Mouse (Mus musculus): ENCODE data around the gene Hdgfl3. TPM values are rescaled to one million over a fixed set of nuclear protein-coding genes. Genes with fewer than 3 reads are reported as not detected.

The Hdgfl3 gene
- 24.5 and 26.9 TPM in 2 replicates for polyA plus RNA-seq (2015; fragmentation: Nextera tagmentation; extraction: Ambion mirVana)

DNA sequence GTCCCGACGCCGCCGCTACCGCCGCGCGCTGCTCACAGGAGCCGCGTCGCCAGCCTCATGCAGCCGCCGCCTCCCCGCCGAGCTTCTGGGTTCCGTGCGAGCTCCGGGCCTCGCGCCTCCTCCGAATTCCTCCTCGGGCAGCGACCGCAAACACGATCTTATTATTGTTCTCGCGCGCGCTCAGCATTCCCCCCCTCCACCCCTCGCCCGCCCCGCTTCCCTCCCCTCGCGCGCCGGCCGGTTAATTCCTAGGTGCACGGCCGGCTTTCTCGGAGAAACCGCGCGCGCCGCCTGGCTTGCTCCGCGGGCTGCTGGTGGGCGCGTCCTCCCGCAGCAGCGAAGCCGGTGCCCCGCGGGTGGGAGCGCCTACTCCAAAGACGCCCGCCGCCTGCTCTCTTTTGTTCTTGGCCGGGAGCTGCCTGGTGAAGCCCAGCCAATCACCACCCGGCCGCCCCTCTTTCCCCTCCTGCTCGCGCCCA lies at the start of gene Hdgfl3:
TSS of gene Hdgfl3 (minus strand) at position 207 of the 479 bp plus-strand sequence.
- Histone ChIP-seq H3K27ac (peak within 1 kb of the TSS; percentile 97), H3K9me3 (no peaks in the 10 kb centered on the region), H3K27me3 (peaks cover 4% of the 10 kb centered on the region; the same call in 1 of the 2 replicates), H3K4me1 (peaks cover 16% of the 10 kb centered on the region), H3K36me3 (no peaks in the 10 kb centered on the region), H3K4me3 (peak within 1 kb of the TSS; percentile 93), H3K9ac (peak within 1 kb of the TSS; percentile 94), H3K4me2 (replicated peaks) (peak within 1 kb of the TSS; percentile 89)
- peak; percentile 82 for ATAC-seq (ENCODE audit: low FRiP score, low read depth)
- under 1% methylated on average over 53 of the region's 63 CpGs for WGBS

DNA sequence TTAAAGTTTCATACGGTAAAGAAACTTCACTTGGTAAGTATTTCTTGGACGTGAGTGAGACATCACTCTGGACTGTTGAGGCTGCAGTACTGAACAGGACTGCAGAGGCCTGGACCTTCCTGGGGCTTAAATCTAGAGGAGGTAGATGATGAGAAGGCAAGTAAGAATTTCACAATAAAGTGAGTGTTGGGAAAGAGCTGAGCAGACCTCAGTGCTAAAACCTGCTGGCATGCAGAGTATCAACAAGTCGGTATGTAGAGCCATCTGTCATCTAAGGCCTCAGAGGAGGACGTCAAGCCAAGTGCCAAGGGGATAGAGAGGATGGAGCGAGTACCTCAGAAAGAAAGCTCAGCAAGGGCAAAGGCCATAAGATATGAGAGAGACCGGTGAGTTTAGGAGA lies 49.4 kb upstream of the Hdgfl3 start:
- Histone ChIP-seq H3K27me3 (peaks cover 22% of the 10 kb centered on the region), H3K9ac (no peak overlapping the region), H3K36me3 (no peaks in the 10 kb centered on the region), H3K27ac (no peak overlapping the region), H3K4me2 (replicated peaks) (no peak overlapping the region), H3K4me3 (no peak overlapping the region), H3K9me3 (no peaks in the 10 kb centered on the region), H3K4me1 (no peaks in the 10 kb centered on the region)
- 78% methylated on average over 6 of the region's 6 CpGs for WGBS
- no peak for ATAC-seq (ENCODE audit: low FRiP score, low read depth)

DNA sequence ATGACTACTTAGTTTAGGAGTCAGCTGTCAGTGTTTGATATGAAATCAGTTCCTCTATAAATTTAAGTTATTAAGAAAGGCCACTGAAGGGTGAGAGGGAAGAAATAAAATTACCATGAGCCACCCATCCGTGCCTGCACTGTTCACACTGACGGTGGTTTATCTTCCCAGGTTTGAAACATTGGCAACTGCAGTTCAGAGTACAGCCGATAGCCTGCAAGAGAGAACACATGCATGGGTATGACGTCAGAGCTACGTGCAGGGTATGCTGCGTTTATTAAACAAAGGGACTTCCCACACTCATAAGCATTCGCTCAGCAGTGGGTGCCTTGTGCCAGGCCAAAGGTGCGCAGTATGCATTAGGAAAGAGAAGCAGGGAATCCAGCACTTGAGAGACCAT lies 44.0 kb upstream of the Hdgfl3 start:
- H3K36me3 ChIP-seq = no peaks in the 10 kb centered on the region
- WGBS = 78% methylated on average over 8 of the region's 8 CpGs
- no peak overlapping the region for H3K27ac ChIP-seq
- H3K9ac ChIP-seq = no peak overlapping the region
- no peak for ATAC-seq (ENCODE audit: low FRiP score, low read depth)
- peaks cover 18% of the 10 kb centered on the region for H3K27me3 ChIP-seq
- no peak overlapping the region for H3K4me2 ChIP-seq (replicated peaks)
- no peaks in the 10 kb centered on the region for H3K9me3 ChIP-seq
- H3K4me3 ChIP-seq = no peak overlapping the region
- peaks cover 4% of the 10 kb centered on the region; the same call in 1 of the 2 replicates for H3K4me1 ChIP-seq

DNA sequence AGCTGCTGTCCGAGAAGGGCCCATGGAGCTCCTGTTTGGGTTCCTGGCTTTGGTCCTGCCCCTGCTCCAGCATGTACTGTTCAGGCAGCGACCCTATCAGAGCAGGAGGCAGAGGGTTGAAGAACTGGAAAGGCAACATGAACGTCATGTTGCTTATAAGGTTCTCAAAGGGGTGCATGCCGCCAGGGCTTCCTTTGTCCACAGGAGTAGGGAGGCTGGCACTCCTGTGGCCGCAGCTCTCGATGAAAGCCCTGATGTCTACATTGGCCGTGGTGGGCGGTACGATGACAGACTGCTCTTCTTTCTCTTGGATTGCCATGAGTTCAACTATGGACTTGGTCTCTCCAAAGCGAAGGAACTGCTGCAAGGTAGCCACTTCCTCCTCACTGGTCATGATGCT lies 40.3 kb upstream of the Hdgfl3 start:
- Histone ChIP-seq H3K4me2 (replicated peaks) (no peak overlapping the region), H3K27me3 (peaks cover 19% of the 10 kb centered on the region), H3K4me3 (no peak overlapping the region), H3K4me1 (peaks cover 4% of the 10 kb centered on the region; the same call in 1 of the 2 replicates), H3K36me3 (no peaks in the 10 kb centered on the region), H3K9me3 (no peaks in the 10 kb centered on the region), H3K9ac (no peak overlapping the region), H3K27ac (no peak overlapping the region)
- 91% methylated on average over 10 of the region's 10 CpGs for WGBS
- no peak for ATAC-seq (ENCODE audit: low FRiP score, low read depth)

DNA sequence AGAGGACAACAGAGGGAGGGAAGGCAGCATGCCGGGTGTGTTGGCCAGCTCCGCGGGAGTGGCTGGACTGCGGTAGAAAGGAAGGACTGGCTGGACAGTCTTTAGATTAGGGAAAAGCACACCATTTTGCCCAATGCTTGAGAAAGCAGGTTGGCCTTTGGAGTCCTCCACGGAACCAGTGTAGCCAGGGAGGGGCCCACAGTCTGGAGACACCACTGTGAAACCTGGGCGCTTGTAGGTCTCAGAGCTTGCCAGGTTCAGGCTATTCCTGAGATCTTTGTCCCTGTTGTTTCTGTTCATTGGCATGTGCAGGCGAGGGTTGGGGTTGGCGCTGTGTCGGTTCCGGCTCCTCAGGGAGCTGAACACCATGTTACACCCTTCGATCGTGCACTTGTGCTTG lies 39.7 kb upstream of the Hdgfl3 start:
- WGBS = 98% methylated on average over 12 of the region's 12 CpGs
- ATAC-seq (ENCODE audit: low FRiP score, low read depth) = no peak
- Histone ChIP-seq H3K4me3 (no peak overlapping the region), H3K36me3 (no peaks in the 10 kb centered on the region), H3K9me3 (no peaks in the 10 kb centered on the region), H3K4me2 (replicated peaks) (no peak overlapping the region), H3K4me1 (peaks cover 4% of the 10 kb centered on the region; the same call in 1 of the 2 replicates), H3K9ac (no peak overlapping the region), H3K27me3 (peaks cover 19% of the 10 kb centered on the region), H3K27ac (no peak overlapping the region)

DNA sequence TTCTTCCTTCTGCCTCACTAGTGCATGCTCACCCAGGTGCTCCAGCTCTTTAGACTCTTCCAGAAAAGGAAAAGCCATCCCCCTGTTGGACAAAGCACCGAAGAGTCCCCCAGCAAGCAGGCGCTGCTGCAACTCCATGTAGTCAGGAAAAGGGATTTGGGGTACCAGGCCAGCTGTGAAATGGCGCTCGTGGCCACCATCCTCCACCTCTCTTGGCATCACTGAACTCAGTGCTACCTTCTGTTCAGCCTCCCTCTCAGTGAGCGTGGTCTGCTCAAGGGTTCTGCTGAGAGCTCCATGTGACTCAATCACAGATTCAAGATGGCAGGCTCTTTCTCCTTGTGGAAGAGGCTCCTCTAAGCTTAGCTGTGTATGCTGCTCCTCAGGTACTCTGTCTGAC lies 39.1 kb upstream of the Hdgfl3 start:
- Histone ChIP-seq H3K9me3 (no peaks in the 10 kb centered on the region), H3K4me1 (peaks cover 4% of the 10 kb centered on the region; the same call in 1 of the 2 replicates), H3K9ac (no peak overlapping the region), H3K27me3 (peaks cover 19% of the 10 kb centered on the region), H3K4me2 (replicated peaks) (no peak overlapping the region), H3K4me3 (no peak overlapping the region), H3K36me3 (no peaks in the 10 kb centered on the region), H3K27ac (no peak overlapping the region)
- WGBS = 92% methylated on average over 5 of the region's 5 CpGs
- no peak for ATAC-seq (ENCODE audit: low FRiP score, low read depth)

DNA sequence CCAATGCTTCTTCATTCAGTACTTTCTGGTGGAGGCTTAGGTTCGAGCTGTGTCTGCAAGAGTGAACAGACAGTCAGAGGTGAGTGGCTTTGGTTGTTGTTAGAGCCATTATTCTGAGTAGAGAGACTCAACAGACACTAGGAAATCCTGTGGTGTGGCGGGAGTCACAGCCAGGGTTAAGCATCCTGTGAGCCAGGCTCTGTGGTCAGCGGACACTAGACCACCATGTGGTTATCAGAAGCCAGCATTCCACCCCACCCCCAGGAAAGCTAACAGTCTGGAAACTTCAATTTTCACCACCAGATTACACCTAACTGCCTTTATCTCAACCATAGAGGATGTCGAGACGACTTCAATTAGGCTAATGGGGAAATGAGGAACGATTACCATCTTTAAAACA lies 34.7 kb upstream of the Hdgfl3 start:
- Histone ChIP-seq H3K36me3 (no peaks in the 10 kb centered on the region), H3K9ac (no peak overlapping the region), H3K27me3 (peaks cover 4% of the 10 kb centered on the region; the same call in 1 of the 2 replicates), H3K27ac (no peak overlapping the region), H3K9me3 (no peaks in the 10 kb centered on the region), H3K4me3 (no peak overlapping the region), H3K4me1 (no peaks in the 10 kb centered on the region), H3K4me2 (replicated peaks) (no peak overlapping the region)
- ATAC-seq (ENCODE audit: low FRiP score, low read depth) = no peak
- WGBS = 81% methylated on average over 6 of the region's 6 CpGs

DNA sequence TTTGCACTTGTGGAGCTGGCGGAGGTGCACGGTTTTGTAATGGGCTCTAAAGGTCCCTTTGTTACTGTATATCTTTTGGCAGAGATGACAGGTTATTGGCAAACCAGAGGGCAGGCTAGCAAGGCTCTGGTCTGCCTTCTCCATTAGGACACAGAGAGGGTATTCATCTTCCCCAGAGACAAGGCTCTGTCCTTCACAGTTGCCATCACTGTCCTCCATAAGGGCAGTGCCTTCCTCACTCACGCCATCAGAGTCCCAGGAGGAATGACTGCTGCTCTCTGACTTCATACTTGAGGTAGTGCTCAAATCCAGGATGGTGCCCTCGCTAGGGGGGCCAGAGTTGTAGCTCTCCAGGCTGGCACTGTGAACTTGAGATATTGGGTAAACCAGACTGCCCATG lies 34.2 kb upstream of the Hdgfl3 start:
- H3K4me2 ChIP-seq (replicated peaks) = no peak overlapping the region
- no peaks in the 10 kb centered on the region for H3K9me3 ChIP-seq
- no peak overlapping the region for H3K4me3 ChIP-seq
- no peak for ATAC-seq (ENCODE audit: low FRiP score, low read depth)
- no peak overlapping the region for H3K27ac ChIP-seq
- peaks cover 2% of the 10 kb centered on the region; the same call in 1 of the 2 replicates for H3K27me3 ChIP-seq
- no peak overlapping the region for H3K9ac ChIP-seq
- WGBS = 82% methylated on average over 4 of the region's 4 CpGs
- H3K4me1 ChIP-seq = no peaks in the 10 kb centered on the region
- no peaks in the 10 kb centered on the region for H3K36me3 ChIP-seq

DNA sequence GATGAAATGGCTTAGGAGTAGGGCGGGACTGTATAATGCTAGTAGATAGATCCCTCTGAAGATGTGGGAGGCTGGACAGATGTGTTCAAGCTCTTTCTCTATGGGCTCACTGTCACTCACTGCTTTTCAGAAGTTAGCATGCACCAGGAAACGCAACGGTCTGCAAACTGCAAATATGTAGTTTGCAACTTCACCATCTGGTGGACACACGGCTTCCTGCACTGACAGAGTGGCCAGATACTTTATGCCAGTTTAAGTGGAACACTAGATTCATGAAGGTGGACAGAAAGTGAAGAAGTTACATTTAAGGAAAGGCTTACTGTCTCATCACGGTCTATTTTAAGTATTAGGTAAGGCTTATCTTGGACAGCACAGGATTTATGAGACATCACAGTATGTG lies 31.9 kb upstream of the Hdgfl3 start:
- ATAC-seq (ENCODE audit: low FRiP score, low read depth) = no peak
- 63% methylated on average over 5 of the region's 5 CpGs for WGBS
- no peak overlapping the region for H3K4me2 ChIP-seq (replicated peaks)
- no peaks in the 10 kb centered on the region for H3K36me3 ChIP-seq
- H3K9ac ChIP-seq = no peak overlapping the region
- H3K27me3 ChIP-seq = no peaks in the 10 kb centered on the region
- H3K27ac ChIP-seq = no peak overlapping the region
- no peak overlapping the region for H3K4me3 ChIP-seq
- H3K4me1 ChIP-seq = no peaks in the 10 kb centered on the region
- H3K9me3 ChIP-seq = no peaks in the 10 kb centered on the region

DNA sequence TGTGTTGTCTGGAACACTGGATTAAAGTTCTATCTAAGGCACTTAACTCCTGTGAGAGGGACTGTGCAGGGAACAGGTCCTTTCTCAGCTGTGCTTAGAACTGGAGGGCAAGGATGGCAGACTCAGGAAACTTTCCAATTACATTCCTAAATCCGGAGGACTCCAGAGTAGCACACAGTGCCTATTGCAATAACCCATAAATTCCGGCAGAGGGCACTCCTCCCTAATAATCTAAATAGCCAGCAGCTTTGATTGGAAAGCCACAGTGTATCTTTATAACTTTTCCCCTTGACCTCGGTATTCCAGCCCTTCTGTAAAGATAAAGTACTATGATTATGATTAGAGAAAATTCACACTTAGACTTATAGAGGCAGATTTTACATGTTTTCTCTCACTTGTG lies 25.4 kb upstream of the Hdgfl3 start:
- Histone ChIP-seq H3K4me2 (replicated peaks) (no peak overlapping the region), H3K4me1 (no peaks in the 10 kb centered on the region), H3K4me3 (no peak overlapping the region), H3K27me3 (0 out of 2 replicates have a peak, but pooled peaks cover 4% of the 10 kb centered on the region), H3K9me3 (no peaks in the 10 kb centered on the region), H3K9ac (no peak overlapping the region), H3K36me3 (no peaks in the 10 kb centered on the region), H3K27ac (no peak overlapping the region)
- no peak for ATAC-seq (ENCODE audit: low FRiP score, low read depth)
- WGBS = 5% methylated on average over 3 of the region's 3 CpGs

DNA sequence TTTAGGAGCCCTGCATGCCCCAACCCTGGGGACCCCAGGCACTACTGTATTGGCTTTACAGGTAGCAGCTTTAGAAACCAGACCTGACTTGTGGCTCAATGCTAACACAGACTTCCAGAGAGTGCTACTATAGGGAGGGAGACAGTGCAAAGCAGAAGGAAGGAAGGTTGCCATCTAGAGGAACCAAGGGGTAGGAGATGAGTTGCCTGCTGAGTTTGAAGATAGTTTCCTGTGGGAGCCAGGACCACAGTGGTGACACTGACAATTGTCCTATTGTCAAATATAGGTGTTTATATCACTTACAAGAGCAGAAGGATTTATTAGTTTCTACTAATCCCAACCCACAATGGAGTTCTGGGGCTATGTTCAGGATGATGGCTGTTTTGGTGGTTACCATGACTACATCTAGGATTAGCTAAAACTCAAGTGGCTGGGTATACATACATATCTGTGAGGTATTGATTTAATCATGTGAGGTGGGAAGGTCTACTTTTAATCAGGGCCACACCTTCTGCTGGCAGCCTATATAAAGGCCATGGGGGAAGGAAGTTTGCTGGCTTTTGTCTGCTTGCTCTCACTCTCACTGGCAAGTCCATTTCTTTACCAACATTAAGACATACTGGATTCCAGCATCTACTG lies 20.1 kb upstream of the Hdgfl3 start:
- Histone ChIP-seq H3K4me3 (no peak overlapping the region), H3K9ac (no peak overlapping the region), H3K27ac (no peak overlapping the region), H3K9me3 (no peaks in the 10 kb centered on the region), H3K4me1 (no peaks in the 10 kb centered on the region), H3K36me3 (no peaks in the 10 kb centered on the region), H3K4me2 (replicated peaks) (no peak overlapping the region), H3K27me3 (0 out of 2 replicates have a peak, but pooled peaks cover 4% of the 10 kb centered on the region)
- ATAC-seq (ENCODE audit: low FRiP score, low read depth) = no peak

DNA sequence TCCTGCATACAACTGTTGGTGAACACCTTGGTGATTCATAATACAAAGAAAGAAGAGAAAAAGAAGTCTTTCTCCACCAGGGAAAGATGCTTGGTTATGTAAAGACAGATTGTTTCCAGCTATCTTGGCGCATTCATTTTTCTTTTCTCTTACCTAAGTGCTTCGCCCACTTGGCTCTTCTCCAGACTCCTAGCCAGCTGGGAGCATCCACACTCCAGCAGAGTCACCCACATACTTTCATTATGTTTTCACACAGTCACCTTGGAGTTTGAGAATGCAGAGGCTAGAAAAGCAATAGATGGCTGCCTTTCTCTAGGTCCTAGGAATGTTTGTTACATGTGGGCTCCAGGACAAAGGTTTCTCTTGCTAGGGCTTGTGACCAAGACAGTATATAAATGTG lies 16.2 kb upstream of the Hdgfl3 start:
- WGBS = 92% methylated on average over 2 of the region's 2 CpGs
- Histone ChIP-seq H3K36me3 (no peaks in the 10 kb centered on the region), H3K9ac (no peak overlapping the region), H3K4me1 (no peaks in the 10 kb centered on the region), H3K9me3 (no peaks in the 10 kb centered on the region), H3K27ac (no peak overlapping the region), H3K27me3 (no peaks in the 10 kb centered on the region), H3K4me2 (replicated peaks) (no peak overlapping the region), H3K4me3 (no peak overlapping the region)
- ATAC-seq (ENCODE audit: low FRiP score, low read depth) = no peak

DNA sequence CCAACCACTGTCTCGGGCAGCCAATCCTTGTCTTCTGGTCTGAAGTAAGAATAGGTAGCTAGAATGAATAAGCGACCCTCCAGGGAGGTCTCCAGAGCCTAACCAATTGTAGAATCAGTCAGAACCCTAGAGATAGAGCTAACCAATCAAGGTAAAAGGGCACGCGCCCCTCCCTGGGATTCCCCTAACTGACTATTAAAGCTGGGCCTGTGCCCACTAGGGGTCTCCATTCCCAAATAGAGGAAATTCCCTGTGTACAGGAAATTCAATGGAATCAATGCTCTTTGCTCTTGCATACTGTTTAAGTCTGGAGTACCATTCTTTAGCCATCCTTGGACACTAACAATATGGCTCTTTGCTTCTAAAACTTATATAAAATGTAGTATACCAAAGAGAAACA lies 11.1 kb upstream of the Hdgfl3 start:
- Histone ChIP-seq H3K4me3 (no peak overlapping the region), H3K36me3 (no peaks in the 10 kb centered on the region), H3K27me3 (no peaks in the 10 kb centered on the region), H3K4me2 (replicated peaks) (no peak overlapping the region), H3K9ac (no peak overlapping the region), H3K9me3 (no peaks in the 10 kb centered on the region), H3K4me1 (no peaks in the 10 kb centered on the region), H3K27ac (no peak overlapping the region)
- WGBS = 29% methylated on average over 4 of the region's 4 CpGs
- ATAC-seq (ENCODE audit: low FRiP score, low read depth) = no peak
